In the genomic region with DNA sequence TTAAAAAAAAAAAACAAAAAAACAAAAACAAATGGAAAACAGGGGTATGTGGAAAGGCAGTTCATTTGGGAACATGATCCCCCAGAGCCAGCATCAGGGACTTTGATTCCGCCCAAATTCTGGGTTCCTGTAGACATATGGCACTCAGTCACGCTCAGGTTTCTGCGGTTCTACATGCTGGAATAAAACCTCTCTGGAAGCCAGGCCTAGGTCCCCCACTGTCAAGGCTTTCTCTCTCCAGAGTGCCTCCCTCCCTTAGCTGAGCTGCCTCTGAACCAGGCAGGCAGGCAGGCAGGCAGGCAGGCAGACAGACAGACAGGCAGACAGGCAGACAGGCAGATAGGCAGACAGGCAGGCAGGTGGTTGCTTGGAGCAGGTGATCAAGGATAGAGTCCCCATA, we compare ENCODE assay signal across 20 mouse cellular contexts. TPM values are rescaled to one million over a fixed set of nuclear protein-coding genes. Genes with fewer than 3 reads are reported as not detected.
A peak's percentile ranks its signal among the peaks of the same experiment; 100 is the strongest.
DNase-seq lines count a peak whose midpoint lies in the region; TF ChIP-seq lines count a peak whose summit lies in the region.
"Had no signal": no experiment of that assay in that cellular context is flagged by ENCODE, and none has a peak within 500 bp of the region (broad histone marks: within the 10 kb centered on the region; RNA-seq: fewer than 3 reads in every experiment).

No protein-coding gene starts in this region.

- no peak overlapping the region for H3K4me3 ChIP-seq in cerebellum, adult 2 months (replicated peaks; ENCODE audit: insufficient read depth, low read depth, low read length)
- no peak overlapping the region for H3K4me3 ChIP-seq in limb, embryonic 10.5 days
- H3K4me3 ChIP-seq in thymus, adult 2 months (ENCODE audit: control insufficient read depth, insufficient read depth, low read length): no peak overlapping the region
- H3K4me3 ChIP-seq: forebrain, embryonic 12.5 days; midbrain, embryonic 15.5 days; neural tube, embryonic 12.5 days had no signal

- no peaks in the 10 kb centered on the region for H3K27me3 ChIP-seq in cerebellum, adult 2 months (ENCODE audit: control insufficient read depth, insufficient read depth, low read length)
- no peaks in the 10 kb centered on the region for H3K27me3 ChIP-seq in limb, embryonic 10.5 days (ENCODE audit: low read depth, poor library complexity, severe bottlenecking)
- no peaks in the 10 kb centered on the region for H3K27me3 ChIP-seq in thymus, adult 2 months (ENCODE audit: control insufficient read depth, insufficient read depth, low read length)
- H3K27me3 ChIP-seq: forebrain, embryonic 12.5 days; midbrain, embryonic 15.5 days; neural tube, embryonic 12.5 days had no signal

- WGBS in cerebellum, adult 2 months: 11% methylated on average over 3 of the region's 3 CpGs
- WGBS in limb, embryonic 10.5 days: 96% methylated on average over 3 of the region's 3 CpGs
- WGBS in thymus, adult 2 months: 99% methylated on average over 3 of the region's 3 CpGs

- intact Hi-C loops in heart, postnatal 14 days (cut with DNase I): no loop called here

- H3K4me1 ChIP-seq in cerebellum, adult 2 months (ENCODE audit: control insufficient read depth, insufficient read depth, low read length): peaks cover 93% of the 10 kb centered on the region
- peaks cover 73% of the 10 kb centered on the region for H3K4me1 ChIP-seq in limb, embryonic 10.5 days
- no peaks in the 10 kb centered on the region for H3K4me1 ChIP-seq in thymus, adult 2 months (replicated peaks; ENCODE audit: control insufficient read depth, insufficient read depth, low read length)
- H3K4me1 ChIP-seq: forebrain, embryonic 12.5 days; midbrain, embryonic 15.5 days; neural tube, embryonic 12.5 days had no signal

- peak overlapping the region; percentile 94 for H3K27ac ChIP-seq in cerebellum, adult 2 months (ENCODE audit: insufficient read depth, low read length)
- H3K27ac ChIP-seq in limb, embryonic 10.5 days: peak overlapping the region; percentile 47; the same call in 1 of the 2 replicates
- H3K27ac ChIP-seq in thymus, adult 2 months (ENCODE audit: control insufficient read depth, insufficient read depth, low read length): no peak overlapping the region
- H3K27ac ChIP-seq: forebrain, embryonic 12.5 days; hindbrain, embryonic 14.5 days; midbrain, embryonic 15.5 days; neural tube, embryonic 12.5 days had no signal

- DNase-seq in cerebellum, adult 11 months: peak; percentile 65
- peak; percentile 70 to 86 for DNase-seq in cerebellum, adult 2 months
- DNase-seq in cerebellum, postnatal 36 days: peak; percentile 68
- no peak for DNase-seq in limb, embryonic 10.5 days (ENCODE audit: low spot score)
- DNase-seq in right cerebral cortex, postnatal 4 days: no peak
- DNase-seq in heart, postnatal 14 days: no peak
- DNase-seq in thymus, adult 2 months: no peak
- DNase-seq: adrenal gland, adult 8-10 months; B cell, adult 2 months; heart, postnatal 36 days; kidney, adult 2 months; kidney, postnatal 36 days; lung, postnatal 4 days; retina, postnatal 1 day; right cerebral cortex, postnatal 25 days; thymus, adult 18-20 months had no signal

- no peak for TF ChIP-seq CTCF in cerebellum, adult 2 months (IDR thresholded peaks at IDR 0.05; ENCODE audit: borderline replicate concordance, insufficient read depth, low read depth, low read length)
- TF ChIP-seq CTCF in thymus, adult 2 months (IDR thresholded peaks at IDR 0.05; ENCODE audit: borderline replicate concordance, control insufficient read depth, extremely low read depth, insufficient read depth, low read length, poor library complexity): no peak

- H3K9me3 ChIP-seq in limb, embryonic 10.5 days (replicated peaks): no peaks in the 10 kb centered on the region
- H3K9me3 ChIP-seq: forebrain, embryonic 12.5 days; midbrain, embryonic 15.5 days; neural tube, embryonic 12.5 days had no signal

- H3K36me3 ChIP-seq in limb, embryonic 10.5 days: peaks cover 77% of the 10 kb centered on the region
- 0 out of 2 replicates have a peak, but pooled peaks cover 5% of the 10 kb centered on the region for H3K36me3 ChIP-seq in thymus, adult 2 months (ENCODE audit: control insufficient read depth, insufficient read depth, low read length)
- H3K36me3 ChIP-seq: midbrain, embryonic 15.5 days had no signal

- no peak for TF ChIP-seq POLR2A in cerebellum, adult 2 months (IDR thresholded peaks at IDR 0.05; ENCODE audit: borderline replicate concordance, insufficient read depth, low read length)
- no peak for TF ChIP-seq POLR2A in thymus, adult 2 months (IDR thresholded peaks at IDR 0.05; ENCODE audit: control insufficient read depth, extremely low read depth, insufficient read depth, low read length, poor library complexity)

RNA-seq across cellular contexts. Expression of a gene that starts 40.3 kb away (rescaled TPM):
- 42.3 and 44.4 TPM in 2 replicates for polyA plus RNA-seq in cerebellum, adult 2 months (2012; rRNA removed)
- polyA plus RNA-seq in limb, embryonic 10.5 days (2016; fragmentation: Nextera tagmentation; extraction: Ambion mirVana): 14.6 and 19.7 TPM in 2 replicates
- 1 to 10 TPM; 7.1 to 8.4 TPM for total RNA-seq in heart, postnatal 14 days (2021)
- 42.6 and 50.1 TPM in 2 replicates for polyA plus RNA-seq in thymus, adult 2 months (2012; rRNA removed)

RNA-seq across cellular contexts. Expression of a gene that starts 40.4 kb away (rescaled TPM):
- polyA plus RNA-seq in cerebellum, adult 2 months (2012; rRNA removed): 22.3 and 25.3 TPM in 2 replicates
- polyA plus RNA-seq in limb, embryonic 10.5 days (2016; fragmentation: Nextera tagmentation; extraction: Ambion mirVana): 115 and 133 TPM in 2 replicates
- 10 to 100 TPM; 35.6 to 39.4 TPM for total RNA-seq in heart, postnatal 14 days (2021)
- polyA plus RNA-seq in thymus, adult 2 months (2012; rRNA removed): 29.5 and 33.3 TPM in 2 replicates

Comparison
In these comparisons a context has a peak if more than half of its experiments do, and no peak if none do; other contexts are left out.
1. DNase-seq: peak in cerebellum, adult 11 months (single experiment), cerebellum, adult 2 months (2 of 2) and cerebellum, postnatal 36 days (2 of 2); none in limb, embryonic 10.5 days (single experiment), right cerebral cortex, postnatal 4 days (single experiment), heart, postnatal 14 days (0 of 2) and thymus, adult 2 months (single experiment).